Mouse (Mus musculus): ENCODE measurements around the gene Rgs8.

- TF ChIP-seq TCF12 (IDR thresholded peaks at IDR 0.05; ENCODE audit: insufficient read depth, poor library complexity, severe bottlenecking) (no peak), POLR2A (IDR thresholded peaks at IDR 0.05; ENCODE audit: insufficient read length, low read depth) (no peak), MAX (IDR thresholded peaks at IDR 0.05; ENCODE audit: low read depth) (no peak)
Observed at GRCm38 (mm10) chr1:153662362-153662761, 9.5 kb downstream of the Rgs8 start.
